Mouse (Mus musculus): Measurements from ENCODE around the gene Hbb-y.
"Not testable (repeated sequence)": the region's sequence is repeated elsewhere in the genome, so short reads cannot be mapped to it uniquely, and the experiment has no call there.

DNA sequence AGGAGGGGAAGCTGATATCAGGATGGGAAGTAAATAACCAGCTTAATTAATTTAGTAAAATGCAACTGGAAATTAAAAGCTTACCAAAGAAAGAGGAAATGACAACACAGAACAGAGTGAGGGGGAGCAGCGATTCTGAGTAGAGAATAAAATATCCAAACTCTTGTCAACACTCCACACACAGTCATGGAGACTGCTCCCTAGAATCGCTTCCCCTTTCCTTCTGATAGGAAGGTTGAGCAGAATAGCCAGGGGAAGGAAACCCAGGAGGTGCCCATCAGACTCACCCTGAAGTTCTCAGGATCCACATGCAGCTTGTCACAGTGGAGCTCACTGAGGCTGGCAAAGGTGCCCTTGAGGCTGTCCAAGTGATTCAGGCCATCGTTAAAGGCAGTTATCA lies 39.9 kb downstream of the Hbb-y start:
- not testable (repeated sequence) for TF ChIP-seq CTCF, POLR2A (IDR thresholded peaks at IDR 0.05; ENCODE audit: insufficient read depth, low read depth, low read length)

Measured in olfactory bulb, adult 2 months (tissue).